Mouse (Mus musculus) CH12.LX (cell line): ENCODE measurements around the gene Ubxn10. TPM values are rescaled to one million over a fixed set of nuclear protein-coding genes. Genes with fewer than 3 reads are reported as not detected.

ENCODE experiments used
- DNase-seq: peaks from one replicate; pipeline ENCODE4 v3.0.0-alpha.2; 2013; ENCODE audit errors: extremely low read depth
- H3K27ac ChIP-seq: 2 replicates; pipeline ENCODE4 v1.5.1; 2012; ENCODE audit warnings: low read depth, mild to moderate bottlenecking, control low read depth, moderate library complexity; ENCODE audit not compliant: insufficient read depth
- H3K27me3 ChIP-seq: replicated peaks from 2 replicates; pipeline ENCODE3; 2012; ENCODE audit warnings: inconsistent platforms
- H3K36me3 ChIP-seq, 2 experiments: replicated peaks in 1 of 2; 2 replicates each; pipeline versions ENCODE3 to v1.6.1; 2012; ENCODE audit warnings: inconsistent platforms in 1 of 2, low read length in 1 of 2, mild to moderate bottlenecking in 1 of 2, mixed read lengths in 1 of 2, moderate library complexity in 1 of 2; ENCODE audit not compliant: control insufficient read depth in 1 of 2, insufficient read depth in 1 of 2
- H3K4me1 ChIP-seq, 2 experiments: 2 replicates each; pipeline ENCODE4 v1.6.1; 2012; ENCODE audit warnings: inconsistent platforms in 1 of 2, moderate library complexity in 1 of 2; ENCODE audit not compliant: insufficient read depth in 2 of 2, control insufficient read depth in 1 of 2
- H3K4me2 ChIP-seq: 2 replicates; pipeline ENCODE4 v1.6.1; 2012; ENCODE audit warnings: low read depth, mild to moderate bottlenecking, control low read depth; ENCODE audit not compliant: poor library complexity, insufficient read depth, severe bottlenecking
- H3K4me3 ChIP-seq, 3 experiments: fragments of 150-350 bp in 1 of 3; sonication (generic) in 1 of 3; replicated peaks in 1 of 3; 2 replicates each; pipeline versions ENCODE3 to v1.5.1; 2011 to 2012; ENCODE audit warnings: low read depth in 2 of 3, low read length in 2 of 3, mild to moderate bottlenecking in 2 of 3, moderate library complexity in 2 of 3, control low read depth in 1 of 3, improper control_type of control experiment in 1 of 3, inconsistent platforms in 1 of 3, mixed read lengths in 1 of 3; ENCODE audit not compliant: poor library complexity in 1 of 3
- H3K79me2 ChIP-seq: replicated peaks from 2 replicates; pipeline ENCODE4 v1.6.1; 2012; ENCODE audit warnings: mild to moderate bottlenecking, moderate library complexity; ENCODE audit not compliant: control insufficient read depth, poor library complexity, insufficient read depth, severe bottlenecking; ENCODE audit errors: extremely low read depth
- H3K9ac ChIP-seq: 2 replicates; pipeline ENCODE4 v1.6.1; 2012; ENCODE audit warnings: low read depth, mild to moderate bottlenecking, control low read depth, moderate library complexity; ENCODE audit not compliant: insufficient read depth
- H3K9me3 ChIP-seq: replicated peaks from 2 replicates; pipeline ENCODE3; 2012; ENCODE audit warnings: low read length, inconsistent platforms, mixed read lengths
- CHD1 ChIP-seq: IDR thresholded peaks from 2 replicates; pipeline ENCODE4 v1.6.1; 2012; ENCODE audit warnings: low read depth, low read length, improper control_type of control experiment, inconsistent platforms
- CHD2 ChIP-seq: IDR thresholded peaks from 2 replicates; pipeline ENCODE4 v1.6.1; 2011; ENCODE audit warnings: low read length, improper control_type of control experiment
- CTCF ChIP-seq, 2 experiments: IDR thresholded peaks in 1 of 2; conservative IDR thresholded peaks in 1 of 2; 2 replicates each; pipeline ENCODE4 v1.5.1; 2011 to 2012; ENCODE audit warnings: low read depth in 2 of 2, low read length in 2 of 2, improper control_type of control experiment in 1 of 2, inconsistent platforms in 1 of 2, mild to moderate bottlenecking in 1 of 2, moderate library complexity in 1 of 2
- E2F4 ChIP-seq: IDR thresholded peaks from 2 replicates; pipeline ENCODE4 v1.6.1; 2011; ENCODE audit warnings: low read depth, low read length, improper control_type of control experiment; ENCODE audit not compliant: insufficient replicate concordance
- IRF4 ChIP-seq: IDR thresholded peaks from 2 replicates; pipeline ENCODE4 v1.6.1; 2014; ENCODE audit warnings: low read depth, mild to moderate bottlenecking, inconsistent platforms, low read length, improper control_type of control experiment
- JUN ChIP-seq: IDR thresholded peaks from 2 replicates; pipeline ENCODE4 v1.6.1; 2011; ENCODE audit warnings: low read depth, mild to moderate bottlenecking, low read length, improper control_type of control experiment, moderate library complexity; ENCODE audit not compliant: insufficient read depth
- JUND ChIP-seq: conservative IDR thresholded peaks from 2 replicates; pipeline ENCODE4 v1.6.1; 2011; ENCODE audit warnings: low read depth, low read length, improper control_type of control experiment
- KAT2A ChIP-seq: IDR thresholded peaks from 2 replicates; pipeline ENCODE4 v1.6.1; 2012; ENCODE audit warnings: low read length, improper control_type of control experiment, inconsistent platforms; ENCODE audit not compliant: insufficient replicate concordance
- MEF2A ChIP-seq: IDR thresholded peaks from 2 replicates; pipeline ENCODE4 v1.6.1; 2014; ENCODE audit warnings: low read depth, mild to moderate bottlenecking, inconsistent platforms, low read length, improper control_type of control experiment, borderline replicate concordance
- MXI1 ChIP-seq: IDR thresholded peaks from 2 replicates; pipeline ENCODE4 v1.6.1; 2011; ENCODE audit warnings: mild to moderate bottlenecking, low read depth, low read length, improper control_type of control experiment
- NRF1 ChIP-seq: IDR thresholded peaks from 2 replicates; pipeline ENCODE4 v1.6.1; 2014; ENCODE audit warnings: low read depth, mild to moderate bottlenecking, inconsistent platforms, low read length, improper control_type of control experiment, moderate library complexity
- PAX5 ChIP-seq: IDR thresholded peaks from 2 replicates; pipeline ENCODE4 v1.6.1; 2012; ENCODE audit warnings: low read length, inconsistent platforms, mixed read lengths
- RAD21 ChIP-seq: IDR thresholded peaks from 2 replicates; pipeline ENCODE4 v1.6.1; 2011; ENCODE audit warnings: low read depth, mild to moderate bottlenecking, low read length, improper control_type of control experiment, moderate library complexity
- RCOR1 ChIP-seq: conservative IDR thresholded peaks from 2 replicates; pipeline ENCODE4 v1.6.1; 2012; ENCODE audit warnings: low read depth, mild to moderate bottlenecking, inconsistent platforms, low read length, improper control_type of control experiment
- TCF12 ChIP-seq: IDR thresholded peaks from 2 replicates; pipeline ENCODE4 v1.6.1; 2014; ENCODE audit warnings: low read depth, mild to moderate bottlenecking, inconsistent platforms, low read length, improper control_type of control experiment
- UBTF ChIP-seq: IDR thresholded peaks from 2 replicates; pipeline ENCODE4 v1.6.1; 2012; ENCODE audit warnings: low read depth, mild to moderate bottlenecking, inconsistent platforms, low read length, improper control_type of control experiment, moderate library complexity
- USF2 ChIP-seq: conservative IDR thresholded peaks from 2 replicates; pipeline ENCODE4 v1.6.1; 2011; ENCODE audit warnings: low read depth, low read length, improper control_type of control experiment
- ZNF384 ChIP-seq: IDR thresholded peaks from 2 replicates; pipeline ENCODE4 v1.6.1; 2012; ENCODE audit warnings: low read depth, low read length, improper control_type of control experiment, inconsistent platforms
- dilution Hi-C: fragments of 300-500 bp; cut with MboI; formaldehyde crosslinking; loops from 2 replicates; pipeline ENCODE4 v1.14.3; 2020; ENCODE audit warnings: low sequenced_read_pairs; ENCODE audit not compliant: extremely low pct_unique_long_range_greater_than_20kb, extremely low pct_ligation_motif_present
- in situ Hi-C: fragments of 300-500 bp; cut with MboI; formaldehyde crosslinking; loops from 3 replicates; pipeline ENCODE4 v1.14.3; 2019; ENCODE audit warnings: low sequenced_read_pairs, low pct_ligation_motif_present, low pct_unique_long_range_greater_than_20kb, mixed read lengths
- polyA plus RNA-seq: library from polyadenylated mRNA; unstranded; fragments of >175 nt; gene quantifications from 2 replicates; pipeline ENCODE4 v1.2.1, GENCODE M21; 2012; ENCODE audit warnings: low read depth; ENCODE audit not compliant: insufficient read length
- total RNA-seq, 2 experiments: library from RNA; depleted of rRNA; stranded (reverse); fragments of 300-350 nt in 1 of 2; fragments of >200 nt in 1 of 2; gene quantifications; 2 replicates each; pipeline ENCODE4 v1.2.3; 2012 to 2014

The Ubxn10 gene
- total and polyA plus RNA-seq, 3 experiments = not detected

DNA sequence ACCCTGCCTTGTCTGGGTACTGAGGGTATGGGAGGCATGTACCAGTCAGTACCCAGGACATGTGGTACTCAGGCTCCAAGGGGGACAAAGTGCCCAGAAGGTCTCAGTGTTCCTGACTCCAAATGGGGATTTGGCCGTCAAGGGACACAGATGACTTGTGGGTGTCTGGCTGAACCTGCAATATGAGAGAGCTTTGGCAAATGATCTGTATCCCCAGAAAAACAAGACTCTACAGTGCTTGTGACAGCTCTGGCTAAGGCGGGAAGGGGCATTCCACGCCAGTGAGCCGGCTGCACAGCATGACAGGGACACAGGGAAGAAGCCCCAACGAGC, 17.7 kb downstream of the Ubxn10 start:
- H3K79me2 ChIP-seq = no peaks in the 10 kb centered on the region
- no peak overlapping the region for H3K4me3 ChIP-seq
- H3K9ac ChIP-seq = no peak overlapping the region
- H3K27ac ChIP-seq = no peak overlapping the region
- TF ChIP-seq PAX5 (no peak), USF2 (no peak), MXI1 (no peak), TCF12 (no peak), E2F4 (no peak), MEF2A (no peak), UBTF (no peak), JUND (no peak), CTCF (conservative IDR thresholded peaks at IDR 0.05 in 1 of 2, IDR thresholded peaks at IDR 0.05 in 1 of 2; ENCODE audit: low read depth in 2 of 2, low read length in 2 of 2) (no peak), ZNF384 (no peak), KAT2A (no peak), CHD2 (no peak), JUN (no peak), RCOR1 (no peak), RAD21 (no peak), IRF4 (no peak), NRF1 (no peak)
- TF ChIP-seq, all 38 proteins: peak for 0
- Histone ChIP-seq H3K4me1 (no peaks in the 10 kb centered on the region), H3K27me3 (peaks cover 81% of the 10 kb centered on the region), H3K9me3 (no peaks in the 10 kb centered on the region), H3K4me2 (no peak overlapping the region), H3K36me3 (no peaks in the 10 kb centered on the region)
- dilution Hi-C loops = no loop called here
- no peak for DNase-seq
- in situ Hi-C loops = no loop called here

DNA sequence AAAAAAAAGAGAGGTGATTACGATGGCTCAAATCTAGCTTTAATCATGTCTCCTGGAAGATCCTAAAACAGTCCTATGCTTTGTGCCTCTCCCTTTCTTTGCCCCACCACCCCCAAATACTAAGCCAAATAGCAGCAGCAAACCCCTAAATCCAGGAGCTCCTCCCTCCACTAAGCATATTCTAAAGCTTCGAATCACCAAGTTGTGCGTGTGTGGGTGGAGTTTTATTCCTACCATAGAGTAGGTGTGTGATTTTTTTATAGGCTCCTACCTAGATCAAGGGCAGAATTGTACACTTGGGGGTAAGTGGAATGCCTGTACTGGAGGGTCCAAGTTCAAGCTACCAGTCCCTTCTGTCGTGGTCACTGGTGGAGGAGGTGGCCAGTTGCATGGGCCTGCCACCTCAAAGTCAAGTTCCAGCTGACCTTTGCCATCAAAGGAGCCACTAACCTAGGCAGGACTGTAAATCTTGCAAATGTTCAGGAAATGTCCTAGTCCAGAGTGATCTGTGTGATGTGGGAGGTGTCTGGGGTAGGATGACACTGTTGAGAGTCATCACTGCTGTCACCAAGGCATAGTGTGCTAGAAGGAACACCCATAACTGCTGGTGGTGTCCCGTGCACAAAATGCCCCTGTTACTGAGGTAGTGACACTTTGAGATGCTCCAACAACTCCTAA, 18.2 kb downstream of the Ubxn10 start:
- Histone ChIP-seq H3K4me3 (no peak overlapping the region), H3K4me1 (no peaks in the 10 kb centered on the region), H3K4me2 (no peak overlapping the region), H3K27ac (no peak overlapping the region), H3K79me2 (no peaks in the 10 kb centered on the region), H3K36me3 (no peaks in the 10 kb centered on the region), H3K27me3 (peaks cover 76% of the 10 kb centered on the region), H3K9me3 (no peaks in the 10 kb centered on the region), H3K9ac (no peak overlapping the region)
- dilution Hi-C loops (no loop called here), in situ Hi-C loops (no loop called here)
- TF ChIP-seq MEF2A (no peak), CHD1 (no peak)
- DNase-seq = no peak
